Mouse (Mus musculus) small intestine, adult 10 weeks (tissue): ENCODE results near the gene Avil. TPM values are rescaled to one million over a fixed set of nuclear protein-coding genes. Genes with fewer than 3 reads are reported as not detected.

Source experiments
- polyA plus RNA-seq: library from polyadenylated mRNA; stranded (reverse); fragments of 350-450 nt; fragmentation: Illumina TruSeq; extraction: RNeasy Lipid Tissue Mini Kit (QIAGEN cat#74804); gene quantifications from one replicate; pipeline ENCODE4 v1.2.3, GENCODE M21; 2014; ENCODE audit warnings: low replicate concordance

Avil gene
- 0.33 TPM for polyA plus RNA-seq

DNA sequence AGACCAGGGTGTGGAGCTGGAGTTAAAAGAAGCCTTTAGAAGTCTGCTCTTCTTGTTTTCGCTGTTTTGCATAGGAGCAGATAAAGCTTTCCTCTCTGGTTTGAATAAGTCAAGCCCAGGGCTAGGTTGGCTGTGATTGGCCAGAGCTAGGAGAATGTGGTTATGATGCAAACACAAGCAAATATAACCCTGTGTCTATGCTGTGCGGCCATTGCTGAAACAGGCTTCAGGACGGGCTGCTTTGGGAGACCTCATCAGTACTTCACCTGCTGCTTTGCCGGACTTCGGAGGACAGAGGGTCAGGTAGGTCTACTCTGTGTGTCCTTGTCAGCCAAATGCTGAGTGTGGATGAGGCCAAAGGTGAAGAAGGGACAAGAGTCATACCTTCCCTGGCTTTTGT lies at the start of gene Avil:
TSS of gene Avil (plus strand) at position 181 of the 400 bp plus-strand sequence.

GRCm38 (mm10) chr10:126978277-126978994 lies 22.1 kb upstream of the Avil start, which contains the start of gene Ctdsp2:
Ctdsp2 (plus strand) TSS chr10:126978717.

DNA sequence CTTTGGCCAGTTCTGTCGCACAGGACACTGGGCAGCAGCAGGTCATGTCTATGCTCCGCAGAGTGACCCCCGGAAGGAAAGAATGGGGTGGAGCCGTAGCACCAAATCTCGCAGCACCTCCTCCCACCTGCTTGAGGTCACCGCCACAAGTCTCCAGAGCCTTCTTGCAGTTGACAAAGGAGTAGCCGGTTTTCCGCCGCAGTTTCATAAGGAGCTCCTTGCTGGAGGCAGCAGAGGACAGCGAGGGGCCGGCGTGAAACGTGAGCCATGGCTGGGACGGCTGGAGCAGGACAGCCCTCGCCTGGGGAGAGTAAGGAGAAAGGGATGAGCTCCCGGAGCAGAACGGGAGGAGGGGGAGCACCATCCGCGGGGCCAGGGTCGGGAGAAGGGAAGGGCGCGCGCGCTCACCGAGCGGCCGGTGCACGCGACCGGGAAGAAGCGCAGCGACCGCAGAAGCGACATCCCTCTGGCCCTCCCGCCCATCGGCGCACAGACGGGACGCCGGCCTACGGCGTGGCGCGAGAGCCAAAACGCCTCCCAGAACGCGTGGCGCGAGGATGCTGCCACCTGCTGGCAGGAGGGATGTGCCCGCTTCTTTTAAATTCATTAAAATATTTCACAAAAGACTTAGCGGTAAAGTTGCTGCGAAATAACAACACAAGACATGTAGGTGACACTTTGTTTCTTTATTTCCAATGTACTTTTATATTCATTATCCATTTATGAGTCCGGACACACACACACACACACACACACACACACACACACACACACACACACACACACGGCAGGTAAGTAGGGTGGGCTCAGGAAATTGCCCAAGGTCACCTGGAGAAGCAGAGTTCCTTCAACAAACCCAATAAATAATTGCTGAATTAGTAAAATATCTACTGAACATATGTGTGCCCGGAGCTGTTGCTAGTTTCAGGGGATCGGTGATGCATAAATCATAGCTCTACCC lies 30.1 kb downstream of the Avil start, which contains the start of gene Tsfm:
TSS of gene Tsfm (minus strand) at position 505 of the 961 bp plus-strand sequence.

GRCm38 (mm10) chr10:127041274-127041766 lies 40.8 kb downstream of the Avil start, which contains the start of the genes Mettl1 and Eef1akmt3:
Mettl1 (plus strand) TSS chr10:127041414.
Eef1akmt3 (minus strand) TSS chr10:127041513.

DNA sequence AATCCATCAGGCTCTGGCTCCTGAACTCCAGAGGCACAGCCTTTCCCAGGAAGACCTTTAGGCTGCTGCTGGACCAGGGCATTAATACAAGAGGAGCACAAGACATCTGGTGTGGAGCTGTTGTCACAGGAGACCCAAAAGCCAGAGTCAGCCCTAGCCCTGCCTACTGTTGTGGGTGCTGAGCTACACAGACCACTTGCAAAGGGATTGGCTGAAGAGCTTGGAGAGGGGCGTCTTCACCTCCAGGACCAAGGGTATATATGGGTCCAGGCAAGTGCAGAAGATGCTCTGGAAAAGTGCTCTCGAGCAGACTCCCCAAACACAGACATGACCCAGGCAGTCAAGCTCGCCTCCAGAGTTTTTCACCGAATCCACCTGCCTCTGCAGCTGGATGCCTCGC lies 47.4 kb downstream of the Avil start, which contains the start of gene Cyp27b1:
TSS of gene Cyp27b1 (plus strand) at position 297 of the 400 bp plus-strand sequence.

GRCm38 (mm10) chr10:127059968-127060916 lies 59.7 kb downstream of the Avil start, which contains the start of gene March9:
March9 (minus strand) TSS chr10:127060184.

GRCm38 (mm10) chr10:127063239-127063872 lies 62.8 kb downstream of the Avil start, which contains the start of gene Cdk4:
Cdk4 (plus strand) TSS chr10:127063534.

Other genes starting within 250 kb of the Avil start
- 2.1 TPM for gene Atp23, start 99.4 kb upstream of the Avil start, polyA plus RNA-seq
- 21.1 TPM for gene Ctdsp2, start 22.0 kb upstream of the Avil start, polyA plus RNA-seq
- 7.3 TPM for gene Tsfm, start 30.1 kb downstream of the Avil start, polyA plus RNA-seq
- gene Mettl1, start 40.7 kb downstream of the Avil start, polyA plus RNA-seq: 1.5 TPM
- 0.56 TPM for gene Eef1akmt3, start 40.8 kb downstream of the Avil start, polyA plus RNA-seq
- gene Cyp27b1, start 47.5 kb downstream of the Avil start, polyA plus RNA-seq: not detected
- gene March9, start 59.5 kb downstream of the Avil start, polyA plus RNA-seq: 0.45 TPM
- 7.9 TPM for gene Cdk4, start 62.8 kb downstream of the Avil start, polyA plus RNA-seq
- 40.0 TPM for gene Tspan31, start 69.6 kb downstream of the Avil start, polyA plus RNA-seq
- not detected for gene Agap2, start 74.6 kb downstream of the Avil start, polyA plus RNA-seq
- 7.4 TPM for gene Os9, start 120.4 kb downstream of the Avil start, polyA plus RNA-seq
- 11.8 TPM for gene B4galnt1, start 164.5 kb downstream of the Avil start, polyA plus RNA-seq
- gene Slc26a10, start 179.9 kb downstream of the Avil start, polyA plus RNA-seq: not detected
- 3.9 TPM for gene Arhgef25, start 189.4 kb downstream of the Avil start, polyA plus RNA-seq
- 0.56 TPM for gene Dtx3, start 195.0 kb downstream of the Avil start, polyA plus RNA-seq
- gene Pip4k2c, start 210.9 kb downstream of the Avil start, polyA plus RNA-seq: 8.8 TPM